Mouse (Mus musculus) embryonic facial prominence, embryonic 15.5 days (tissue): Measurements from ENCODE around the gene Prpf40b. TPM values are rescaled to one million over a fixed set of nuclear protein-coding genes. Genes with fewer than 3 reads are reported as not detected.

Experiments used
- ATAC-seq: fragments of 200-750 bp; cut with Nextera tagmentation; 2 replicates; pipeline ENCODE4 v1.8.0; 2017; ENCODE audit warnings: low read depth, moderate TSS enrichment; ENCODE audit not compliant: insufficient number of reproducible peaks, low FRiP score, low TSS enrichment
- H3K27ac ChIP-seq: fragments of 300-500 bp; sonication (generic); replicated peaks from 2 replicates; pipeline ENCODE4 v1.5.1; 2015; ENCODE audit warnings: mild to moderate bottlenecking, inconsistent platforms
- H3K27me3 ChIP-seq: fragments of 300-500 bp; sonication (generic); 2 replicates; pipeline ENCODE4 v1.6.1; 2015; ENCODE audit warnings: inconsistent platforms
- H3K36me3 ChIP-seq: fragments of 300-500 bp; sonication (generic); 2 replicates; pipeline ENCODE4 v1.6.1; 2015; ENCODE audit warnings: mild to moderate bottlenecking, inconsistent platforms
- H3K4me1 ChIP-seq: fragments of 300-500 bp; sonication (generic); 2 replicates; pipeline ENCODE4 v1.6.1; 2015; ENCODE audit warnings: inconsistent platforms
- H3K4me2 ChIP-seq: fragments of 300-500 bp; sonication (generic); replicated peaks from 2 replicates; pipeline ENCODE4 v1.6.1; 2015; ENCODE audit warnings: mild to moderate bottlenecking, inconsistent platforms
- H3K4me3 ChIP-seq: fragments of 300-500 bp; sonication (generic); replicated peaks from 2 replicates; pipeline ENCODE4 v1.5.1; 2015; ENCODE audit warnings: mild to moderate bottlenecking, inconsistent platforms
- H3K9ac ChIP-seq: fragments of 300-500 bp; sonication (generic); 2 replicates; pipeline ENCODE4 v1.6.1; 2015; ENCODE audit warnings: inconsistent platforms
- H3K9me3 ChIP-seq: fragments of 300-500 bp; sonication (generic); replicated peaks from 2 replicates; pipeline ENCODE4 v1.6.1; 2016; ENCODE audit warnings: inconsistent platforms
- WGBS: fragments of 180-500 bp; shearing (Covaris S2); methylation state at CpG from one replicate; pipeline ENCODE4 v1.1.7; 2015; 5-methylcytosine and 5-hydroxymethylcytosine counted together
- polyA plus RNA-seq: library from polyadenylated mRNA; unstranded; fragments of >200 nt; fragmentation: Nextera tagmentation; extraction: Ambion mirVana; gene quantifications from 2 replicates; pipeline ENCODE4 v1.2.1, GENCODE M21; 2015

Prpf40b gene
- polyA plus RNA-seq, 1 experiment from 2014 or later: 64.2 TPM

DNA sequence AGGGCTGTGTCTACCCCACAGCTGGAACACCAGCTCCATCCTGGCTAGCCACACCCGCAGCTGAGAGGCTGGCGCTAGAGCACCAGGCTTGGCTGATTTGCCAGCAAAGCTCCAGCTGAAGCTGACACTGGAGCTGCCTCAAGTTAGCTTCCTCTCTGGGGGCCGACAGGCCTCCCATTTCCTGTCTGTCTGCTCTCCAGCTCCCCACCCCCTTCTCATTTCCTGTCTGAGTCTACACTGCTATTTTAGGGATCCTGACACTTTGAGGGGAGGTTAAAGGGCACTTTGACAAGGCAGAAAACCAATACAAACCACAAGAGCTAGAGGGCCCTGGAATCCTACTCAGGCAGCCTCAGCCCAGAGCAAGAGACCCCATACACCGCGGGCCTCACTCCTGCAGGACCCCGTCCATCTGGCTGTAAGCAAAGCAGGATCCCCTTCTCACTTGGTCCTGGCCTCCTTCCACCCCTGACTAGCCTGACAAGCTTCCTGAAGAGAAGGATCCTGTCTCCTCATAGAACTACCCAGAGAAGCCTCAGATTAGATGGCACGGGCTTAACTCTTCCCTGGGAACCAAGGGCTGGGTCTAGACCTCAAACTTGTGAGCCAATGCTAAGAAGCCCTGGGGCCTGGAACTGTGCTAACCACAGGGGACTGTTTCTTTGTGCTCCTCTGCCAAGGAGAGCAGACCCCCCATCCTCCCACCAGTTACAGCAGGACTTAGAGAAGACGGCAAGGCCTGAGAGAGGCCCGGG lies 38.2 kb downstream of the Prpf40b start:
- Histone ChIP-seq H3K9ac (no peak overlapping the region), H3K27me3 (no peaks in the 10 kb centered on the region), H3K4me1 (peaks cover 51% of the 10 kb centered on the region), H3K4me2 (peak overlapping the region; percentile 22; the same call in 1 of the 2 replicates), H3K9me3 (no peaks in the 10 kb centered on the region), H3K27ac (peak overlapping the region; percentile 95), H3K36me3 (peaks cover 37% of the 10 kb centered on the region), H3K4me3 (no peak overlapping the region)
- WGBS: 14% methylated on average over 9 of the region's 9 CpGs
- ATAC-seq: peak; percentile 88

DNA sequence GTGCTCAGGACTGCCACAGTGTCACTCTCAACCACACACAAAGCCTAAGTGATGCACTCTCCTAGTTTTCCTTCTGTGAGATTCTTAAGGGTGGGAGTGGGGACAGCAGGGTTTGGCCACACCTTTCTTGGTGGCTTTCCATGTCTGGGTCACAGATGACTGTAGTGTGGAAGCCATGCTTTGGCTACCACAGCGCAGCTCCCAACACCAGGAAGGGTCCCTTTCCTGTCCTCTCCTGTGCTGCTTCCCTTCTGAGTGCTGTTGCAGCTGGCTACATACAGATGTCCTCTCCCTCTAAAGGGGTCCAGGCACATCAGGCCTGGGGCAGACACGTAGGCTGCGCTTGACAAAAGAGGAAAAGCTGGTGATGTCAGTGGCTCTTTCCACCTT lies 38.8 kb downstream of the Prpf40b start:
- 0 out of 2 replicates have a peak overlapping the region, but pooled peaks have one; percentile 22 for H3K4me2 ChIP-seq
- 43% methylated on average over 3 of the region's 3 CpGs for WGBS
- H3K9me3 ChIP-seq: no peaks in the 10 kb centered on the region
- peak overlapping the region; percentile 95 for H3K27ac ChIP-seq
- H3K4me1 ChIP-seq: peaks cover 51% of the 10 kb centered on the region
- H3K27me3 ChIP-seq: no peaks in the 10 kb centered on the region
- H3K9ac ChIP-seq: no peak overlapping the region
- ATAC-seq: 0 out of 2 replicates have a peak, but pooled peaks have one; percentile 15
- peaks cover 32% of the 10 kb centered on the region for H3K36me3 ChIP-seq
- H3K4me3 ChIP-seq: no peak overlapping the region

DNA sequence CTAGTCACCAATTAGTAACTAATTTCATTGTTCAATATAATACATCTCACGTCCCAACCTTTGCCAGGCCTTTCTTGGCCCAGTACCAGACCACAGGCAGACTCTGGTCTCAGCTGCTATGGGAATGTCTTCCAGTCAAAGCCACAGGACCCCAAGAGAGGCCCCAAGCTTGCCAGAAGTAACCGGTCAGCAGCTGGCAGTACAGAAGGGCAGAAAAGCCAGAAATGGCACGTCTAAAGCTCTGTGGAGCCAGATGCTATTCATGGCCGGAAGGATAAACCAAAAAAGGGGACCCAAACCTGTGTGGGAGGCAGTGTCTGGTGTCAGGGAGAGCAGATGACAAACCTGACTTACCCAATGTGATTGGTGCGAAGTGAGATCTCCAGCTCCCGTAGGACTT lies 39.6 kb downstream of the Prpf40b start:
- H3K4me2 ChIP-seq: no peak overlapping the region
- no peak overlapping the region for H3K9ac ChIP-seq
- H3K9me3 ChIP-seq: no peaks in the 10 kb centered on the region
- peaks cover 59% of the 10 kb centered on the region for H3K4me1 ChIP-seq
- no peak overlapping the region for H3K4me3 ChIP-seq
- no peaks in the 10 kb centered on the region for H3K27me3 ChIP-seq
- 51% methylated on average over 6 of the region's 6 CpGs for WGBS
- peak; percentile 26; the same call in 1 of the 2 replicates for ATAC-seq
- peak overlapping the region; percentile 95 for H3K27ac ChIP-seq
- H3K36me3 ChIP-seq: peaks cover 23% of the 10 kb centered on the region

DNA sequence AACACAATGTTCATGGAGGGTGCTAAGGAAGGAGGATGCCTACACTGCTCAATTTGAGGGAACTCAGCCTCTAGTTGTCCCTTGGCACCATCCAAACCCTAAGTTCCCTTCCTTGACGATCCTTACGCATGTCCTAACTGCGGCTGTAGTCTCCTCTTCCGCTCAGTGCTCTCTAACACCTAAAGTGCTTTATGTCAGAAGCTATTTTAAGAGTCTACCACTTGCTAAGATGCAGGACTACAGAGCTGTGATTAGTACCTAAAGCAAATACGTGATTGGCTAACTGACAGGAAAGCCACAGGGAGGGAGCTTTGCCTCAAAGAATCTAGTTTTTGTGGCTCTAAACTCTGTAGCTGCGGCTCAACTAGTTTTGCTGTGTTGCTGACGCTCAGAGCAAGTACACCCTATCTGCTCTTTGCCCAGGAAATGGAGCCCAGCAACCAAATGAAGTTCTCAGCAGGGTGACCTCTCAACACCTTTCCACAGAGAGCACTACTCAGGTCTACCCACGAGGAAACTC lies 41.0 kb downstream of the Prpf40b start:
- H3K27me3 ChIP-seq: no peaks in the 10 kb centered on the region
- no peaks in the 10 kb centered on the region for H3K9me3 ChIP-seq
- H3K4me1 ChIP-seq: peaks cover 70% of the 10 kb centered on the region
- no peak overlapping the region for H3K4me3 ChIP-seq
- H3K4me2 ChIP-seq: no peak overlapping the region
- no peak overlapping the region for H3K9ac ChIP-seq
- no peak for ATAC-seq
- 0 out of 2 replicates have a peak, but pooled peaks cover 14% of the 10 kb centered on the region for H3K36me3 ChIP-seq
- WGBS: 73% methylated on average over 8 of the region's 8 CpGs
- H3K27ac ChIP-seq: peak overlapping the region; percentile 95

DNA sequence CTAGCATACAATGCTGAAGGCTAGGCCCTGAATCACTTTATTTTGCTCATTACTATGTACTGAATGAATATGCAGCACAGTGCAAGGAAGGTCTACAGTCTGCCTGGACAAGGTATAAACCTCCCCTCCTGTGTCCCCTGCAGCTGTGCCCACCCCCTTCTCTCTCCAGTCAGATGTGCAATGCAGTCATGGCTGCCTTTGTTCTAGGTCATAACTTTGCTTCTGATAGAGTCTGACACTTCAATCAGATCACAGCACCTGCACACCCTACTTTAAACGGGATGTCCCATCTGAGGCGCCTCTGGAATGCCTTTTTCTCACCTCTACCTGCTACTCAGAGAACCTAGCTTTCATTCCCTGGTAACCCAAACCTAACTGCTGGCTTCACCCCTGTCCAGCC lies 44.0 kb downstream of the Prpf40b start:
- no peaks in the 10 kb centered on the region for H3K27me3 ChIP-seq
- H3K4me1 ChIP-seq: peaks cover 78% of the 10 kb centered on the region
- H3K4me3 ChIP-seq: no peak overlapping the region
- H3K4me2 ChIP-seq: no peak overlapping the region
- H3K36me3 ChIP-seq: 0 out of 2 replicates have a peak, but pooled peaks cover 6% of the 10 kb centered on the region
- no peak overlapping the region; the same call in 1 of the 2 replicates for H3K27ac ChIP-seq
- H3K9me3 ChIP-seq: no peaks in the 10 kb centered on the region
- WGBS: 63% methylated on average over 2 of the region's 2 CpGs
- H3K9ac ChIP-seq: no peak overlapping the region
- no peak for ATAC-seq

DNA sequence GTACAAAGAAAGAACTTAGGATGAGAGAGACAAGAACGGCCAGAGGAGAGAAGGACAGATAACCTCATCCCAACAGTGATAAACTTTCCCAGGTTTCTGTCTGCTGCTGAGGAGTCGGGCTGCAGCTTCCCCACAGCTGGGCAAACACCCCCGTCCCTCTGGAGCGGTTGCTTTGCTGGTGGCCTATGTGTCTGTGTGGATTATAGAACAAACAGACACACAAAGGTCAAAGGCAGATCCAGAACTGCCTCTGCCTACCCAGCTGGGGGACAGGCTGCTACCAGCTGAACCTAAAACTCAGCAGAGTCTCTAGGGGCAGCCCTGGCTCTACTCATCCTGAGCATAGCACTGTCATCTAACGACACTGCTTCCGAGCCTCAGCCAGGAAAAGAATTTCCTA lies 44.8 kb downstream of the Prpf40b start:
- Histone ChIP-seq H3K9me3 (no peaks in the 10 kb centered on the region), H3K27me3 (no peaks in the 10 kb centered on the region), H3K4me1 (peaks cover 78% of the 10 kb centered on the region), H3K27ac (no peak overlapping the region), H3K9ac (no peak overlapping the region), H3K36me3 (0 out of 2 replicates have a peak, but pooled peaks cover 6% of the 10 kb centered on the region), H3K4me3 (no peak overlapping the region), H3K4me2 (no peak overlapping the region)
- no peak for ATAC-seq
- 35% methylated on average over 6 of the region's 6 CpGs for WGBS

DNA sequence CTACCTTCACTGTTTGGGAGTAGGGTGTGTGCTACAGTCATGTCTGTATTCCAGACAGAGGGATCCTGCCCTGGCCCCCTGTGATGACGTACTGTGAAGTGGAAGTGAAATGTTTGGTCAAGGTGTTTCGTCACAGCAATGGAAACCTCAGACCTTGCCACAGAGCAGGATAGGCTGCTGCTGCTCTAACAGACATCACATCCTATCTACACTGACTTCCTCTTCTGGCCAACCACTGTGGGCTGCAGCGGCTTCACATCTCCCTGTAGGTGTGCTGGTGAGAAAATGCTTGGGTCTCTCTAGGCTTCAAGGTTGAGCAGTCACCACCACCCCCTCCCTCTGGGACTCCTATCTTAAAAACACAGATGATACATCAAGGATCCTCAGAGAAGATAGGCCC lies 46.2 kb downstream of the Prpf40b start:
- no peak overlapping the region for H3K9ac ChIP-seq
- no peak for ATAC-seq
- peaks cover 77% of the 10 kb centered on the region for H3K4me1 ChIP-seq
- H3K27me3 ChIP-seq: no peaks in the 10 kb centered on the region
- no peak overlapping the region for H3K27ac ChIP-seq
- no peaks in the 10 kb centered on the region for H3K36me3 ChIP-seq
- H3K4me3 ChIP-seq: no peak overlapping the region
- H3K4me2 ChIP-seq: no peak overlapping the region
- WGBS: 94% methylated on average over 3 of the region's 3 CpGs
- H3K9me3 ChIP-seq: no peaks in the 10 kb centered on the region

DNA sequence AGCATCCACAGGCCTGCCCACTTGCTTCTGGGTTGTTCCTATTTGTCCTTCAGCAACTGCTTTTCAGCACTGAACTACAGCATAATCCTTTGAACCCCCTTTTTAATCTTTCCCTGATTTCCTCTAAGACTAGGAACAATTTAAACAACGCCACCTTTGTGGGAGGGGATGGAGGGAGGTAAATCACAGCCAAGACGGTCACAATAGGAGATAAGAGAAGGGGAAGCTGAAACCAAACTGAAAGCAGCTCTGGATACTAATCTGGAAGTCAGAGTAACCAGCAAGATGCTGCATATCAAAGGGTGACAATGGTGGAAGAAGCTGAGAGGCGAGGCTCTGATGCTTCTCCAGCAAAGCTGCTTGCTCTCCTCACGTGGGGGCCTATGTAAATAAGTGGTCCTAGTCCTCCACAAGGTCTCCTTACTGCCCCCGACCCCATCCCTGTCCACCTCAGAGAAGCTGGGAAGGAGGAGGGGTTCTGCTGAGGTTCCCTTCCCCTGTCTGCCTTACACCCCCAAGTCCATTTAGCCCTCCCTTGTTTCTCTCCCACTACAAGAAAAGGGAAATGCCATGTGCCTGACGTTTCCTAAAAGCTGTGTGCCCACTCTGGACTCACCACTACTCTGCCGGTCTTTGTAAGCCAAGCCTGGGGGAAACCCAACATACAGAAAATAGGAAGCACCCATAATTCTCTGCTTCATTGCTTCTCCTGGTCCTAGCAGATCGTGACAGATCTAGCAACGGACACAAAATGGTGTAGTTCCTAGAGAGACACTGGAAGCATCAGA lies 47.5 kb downstream of the Prpf40b start:
- Histone ChIP-seq H3K9me3 (no peaks in the 10 kb centered on the region), H3K4me2 (no peak overlapping the region), H3K36me3 (no peaks in the 10 kb centered on the region), H3K27ac (peak overlapping the region; percentile 83), H3K27me3 (no peaks in the 10 kb centered on the region), H3K4me3 (no peak overlapping the region), H3K4me1 (peaks cover 70% of the 10 kb centered on the region), H3K9ac (no peak overlapping the region)
- WGBS: 61% methylated on average over 9 of the region's 9 CpGs
- no peak for ATAC-seq

DNA sequence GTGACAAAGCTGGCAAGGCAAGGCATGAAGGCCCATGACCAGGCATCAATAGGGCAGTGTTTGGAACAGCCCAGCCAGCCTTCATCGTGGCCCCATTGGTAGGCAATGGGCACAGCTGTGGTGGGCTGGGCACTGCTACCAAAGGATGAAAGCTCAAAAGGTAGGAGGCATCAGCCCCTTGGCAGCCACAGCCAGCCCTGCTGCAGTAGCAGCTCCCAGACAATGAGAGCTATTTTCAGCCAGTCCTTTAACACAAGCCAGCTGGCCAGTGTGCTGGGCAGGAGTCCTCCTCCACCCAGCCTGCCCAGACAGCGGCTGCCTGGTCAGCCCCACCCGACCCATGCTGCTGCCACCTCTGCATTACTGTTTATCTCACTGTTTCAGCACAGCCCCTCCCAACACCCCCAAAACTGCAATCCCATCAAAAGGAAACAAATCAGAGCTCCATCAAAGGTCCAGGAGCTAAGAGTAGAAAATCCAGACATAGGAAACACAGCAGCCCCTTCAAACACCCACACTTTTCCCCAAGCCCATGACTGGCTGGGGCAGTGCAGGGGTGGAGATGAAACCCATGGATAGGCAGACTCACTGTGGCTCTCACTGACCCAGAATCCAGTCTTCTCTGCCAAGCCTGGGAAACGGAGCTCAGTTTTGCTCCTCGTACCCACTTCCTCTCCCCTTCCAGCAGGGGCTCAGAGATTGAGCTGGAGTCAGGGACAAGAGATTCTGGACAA lies 48.7 kb downstream of the Prpf40b start:
- H3K9ac ChIP-seq: no peak overlapping the region
- no peaks in the 10 kb centered on the region for H3K9me3 ChIP-seq
- ATAC-seq: peak; percentile 61; the same call in 1 of the 2 replicates
- H3K27me3 ChIP-seq: no peaks in the 10 kb centered on the region
- H3K36me3 ChIP-seq: no peaks in the 10 kb centered on the region
- 0 out of 2 replicates have a peak overlapping the region, but pooled peaks have one; percentile 15 for H3K4me2 ChIP-seq
- peak overlapping the region; percentile 83 for H3K27ac ChIP-seq
- WGBS: 26% methylated on average over 5 of the region's 5 CpGs
- H3K4me1 ChIP-seq: peaks cover 67% of the 10 kb centered on the region
- no peak overlapping the region for H3K4me3 ChIP-seq

DNA sequence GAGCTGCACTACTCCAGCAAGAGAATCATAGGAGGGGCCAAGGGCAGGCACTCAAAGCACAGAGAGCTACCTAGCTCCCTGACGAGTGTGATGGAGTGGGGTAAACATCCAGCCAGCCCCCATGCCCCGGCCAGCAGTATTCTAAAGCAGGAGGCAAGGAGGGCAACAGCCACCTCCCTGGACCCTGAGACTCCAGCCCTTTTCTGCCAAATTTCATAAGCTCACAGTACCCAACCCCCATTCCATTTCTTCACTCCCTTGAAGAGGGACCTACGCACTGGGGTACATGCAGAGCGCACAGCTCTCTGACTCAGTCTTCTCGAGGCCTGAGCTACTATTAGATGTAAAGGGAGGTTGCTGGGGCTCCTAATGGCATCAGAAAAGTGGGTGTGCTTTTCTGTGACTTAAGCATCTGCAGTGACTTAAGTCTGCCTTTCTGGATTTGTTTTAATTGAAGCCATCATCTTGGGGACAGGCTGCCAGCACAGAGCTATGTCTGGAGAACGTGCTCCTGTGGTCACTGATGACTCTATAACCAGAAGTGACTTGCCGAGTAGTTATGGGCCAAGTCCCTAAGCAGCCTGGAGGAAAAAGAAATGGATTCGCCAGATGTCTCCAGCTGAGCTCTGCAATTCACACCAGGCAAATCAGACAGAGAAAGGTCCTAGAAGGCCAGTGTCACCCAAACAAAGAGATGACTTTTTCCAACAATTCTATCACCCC lies 49.4 kb downstream of the Prpf40b start:
- Histone ChIP-seq H3K4me1 (peaks cover 65% of the 10 kb centered on the region), H3K9me3 (no peaks in the 10 kb centered on the region), H3K27me3 (no peaks in the 10 kb centered on the region), H3K4me2 (0 out of 2 replicates have a peak overlapping the region, but pooled peaks have one; percentile 15), H3K4me3 (no peak overlapping the region), H3K9ac (no peak overlapping the region), H3K27ac (peak overlapping the region; percentile 83), H3K36me3 (no peaks in the 10 kb centered on the region)
- WGBS: 34% methylated on average over 8 of the region's 8 CpGs
- ATAC-seq: peak; percentile 56
